Mouse (Mus musculus) A20 (cell line): Measurements from ENCODE around the gene Ric3.

Experiments used
- DNase-seq: peaks from one replicate; pipeline ENCODE4 v3.0.0-alpha.2; 2011; ENCODE audit warnings: low read depth, low spot score

The Ric3 gene

GRCm38 (mm10) chr7:109050831-109051230 lies 32.3 kb downstream of the Ric3 start:
- DNase-seq: no peak

GRCm38 (mm10) chr7:109045876-109046275 lies 37.3 kb downstream of the Ric3 start:
- DNase-seq: no peak

GRCm38 (mm10) chr7:109039445-109039844 lies 43.7 kb downstream of the Ric3 start:
- no peak for DNase-seq

GRCm38 (mm10) chr7:109038987-109039386 lies 44.1 kb downstream of the Ric3 start:
- no peak for DNase-seq

- DNase-seq: no peak
Measured at GRCm38 (mm10) chr7:109038121-109038735, 44.9 kb downstream of the Ric3 start.

- DNase-seq: no peak
Measured at GRCm38 (mm10) chr7:109032054-109032453, 51.1 kb downstream of the Ric3 start.

- DNase-seq: no peak
Measured at GRCm38 (mm10) chr7:109031331-109031730, 51.8 kb downstream of the Ric3 start.

- DNase-seq: no peak
Measured at GRCm38 (mm10) chr7:109029961-109030465, 53.1 kb downstream of the Ric3 start.

GRCm38 (mm10) chr7:109028204-109028603 lies 54.9 kb downstream of the Ric3 start:
- DNase-seq: peak; percentile 48

GRCm38 (mm10) chr7:109027721-109028120 lies 55.4 kb downstream of the Ric3 start:
- DNase-seq: no peak

- no peak for DNase-seq
Measured at GRCm38 (mm10) chr7:109026976-109027375, 56.2 kb downstream of the Ric3 start.

- DNase-seq: no peak
Measured at GRCm38 (mm10) chr7:109025743-109026142, 57.4 kb downstream of the Ric3 start.

- peak; percentile 65 for DNase-seq
Measured at GRCm38 (mm10) chr7:109021428-109021827, 61.7 kb downstream of the Ric3 start.

GRCm38 (mm10) chr7:109019243-109019642 lies 63.9 kb downstream of the Ric3 start:
- DNase-seq: peak; percentile 13

- no peak for DNase-seq
Measured at GRCm38 (mm10) chr7:109016378-109016923, 66.7 kb downstream of the Ric3 start.

- DNase-seq: no peak
Measured at GRCm38 (mm10) chr7:109014851-109015250, 68.3 kb downstream of the Ric3 start.

GRCm38 (mm10) chr7:109012998-109013625 lies 70.0 kb downstream of the Ric3 start:
- DNase-seq: no peak

- no peak for DNase-seq
Measured at GRCm38 (mm10) chr7:109012575-109012974, 70.6 kb downstream of the Ric3 start.

GRCm38 (mm10) chr7:109011596-109012180 lies 71.4 kb downstream of the Ric3 start:
- no peak for DNase-seq

GRCm38 (mm10) chr7:109010720-109011595 lies 72.2 kb downstream of the Ric3 start:
- no peak for DNase-seq

- DNase-seq: no peak
Measured at GRCm38 (mm10) chr7:109009260-109009659, 73.9 kb downstream of the Ric3 start.

GRCm38 (mm10) chr7:109003653-109004052 lies 79.5 kb downstream of the Ric3 start:
- no peak for DNase-seq
